Mouse (Mus musculus) heart, embryonic 11.5 days (tissue): Measurements from ENCODE around the gene Cul4a. TPM values are rescaled to one million over a fixed set of nuclear protein-coding genes. Genes with fewer than 3 reads are reported as not detected.
"Not testable (repeated sequence)": the region's sequence is repeated elsewhere in the genome, so short reads cannot be mapped to it uniquely, and the experiment has no call there.

Source experiments
- ATAC-seq: fragments of 200-750 bp; cut with Nextera tagmentation; replicated peaks from 2 replicates; pipeline ENCODE4 v1.8.0; 2017; ENCODE audit warnings: moderate library complexity; ENCODE audit not compliant: insufficient number of reproducible peaks, low FRiP score, low TSS enrichment
- H3K27ac ChIP-seq: fragments of 300-500 bp; sonication (generic); 2 replicates; pipeline ENCODE4 v1.5.1; 2014; ENCODE audit warnings: mild to moderate bottlenecking, low read depth, low read length
- H3K27me3 ChIP-seq: fragments of 300-500 bp; sonication (generic); 2 replicates; pipeline ENCODE4 v1.6.1; 2014; ENCODE audit warnings: mild to moderate bottlenecking, low read length, mixed read lengths; ENCODE audit not compliant: control insufficient read depth, insufficient read depth
- H3K36me3 ChIP-seq: fragments of 300-500 bp; sonication (generic); 2 replicates; pipeline ENCODE4 v1.6.1; 2014; ENCODE audit warnings: mild to moderate bottlenecking, low read length, moderate library complexity, mixed read lengths; ENCODE audit not compliant: control insufficient read depth, insufficient read depth
- H3K4me1 ChIP-seq: fragments of 300-500 bp; sonication (generic); 2 replicates; pipeline ENCODE4 v1.6.1; 2014; ENCODE audit warnings: low read length; ENCODE audit not compliant: control insufficient read depth, insufficient read depth
- H3K4me2 ChIP-seq: fragments of 300-500 bp; sonication (generic); 2 replicates; pipeline ENCODE4 v1.6.1; 2014; ENCODE audit warnings: mild to moderate bottlenecking, moderate library complexity
- H3K4me3 ChIP-seq: fragments of 300-500 bp; sonication (generic); 2 replicates; pipeline ENCODE4 v1.5.1; 2014; ENCODE audit warnings: low read depth, low read length
- H3K9ac ChIP-seq: fragments of 300-500 bp; sonication (generic); 2 replicates; pipeline ENCODE4 v1.6.1; 2014; ENCODE audit warnings: mild to moderate bottlenecking, low read depth, low read length, moderate library complexity
- H3K9me3 ChIP-seq: fragments of 300-500 bp; sonication (generic); replicated peaks from 2 replicates; pipeline ENCODE4 v1.6.1; 2016; ENCODE audit warnings: low read length; ENCODE audit not compliant: control insufficient read depth
- WGBS: fragments of 180-500 bp; shearing (Covaris S2); extraction: QIAGEN DNeasy Blood & Tissue Kit; methylation state at CpG from one replicate; pipeline ENCODE4 v1.1.7; 2014; ENCODE audit not compliant: insufficient replicate concordance; 5-methylcytosine and 5-hydroxymethylcytosine counted together
- polyA plus RNA-seq: library from polyadenylated mRNA; unstranded; fragments of >200 nt; fragmentation: Nextera tagmentation; extraction: Ambion mirVana; gene quantifications from 2 replicates; pipeline ENCODE4 v1.2.1, GENCODE M21; 2014

Gene Cul4a
- polyA plus RNA-seq: 111 and 130 TPM in 2 replicates

DNA sequence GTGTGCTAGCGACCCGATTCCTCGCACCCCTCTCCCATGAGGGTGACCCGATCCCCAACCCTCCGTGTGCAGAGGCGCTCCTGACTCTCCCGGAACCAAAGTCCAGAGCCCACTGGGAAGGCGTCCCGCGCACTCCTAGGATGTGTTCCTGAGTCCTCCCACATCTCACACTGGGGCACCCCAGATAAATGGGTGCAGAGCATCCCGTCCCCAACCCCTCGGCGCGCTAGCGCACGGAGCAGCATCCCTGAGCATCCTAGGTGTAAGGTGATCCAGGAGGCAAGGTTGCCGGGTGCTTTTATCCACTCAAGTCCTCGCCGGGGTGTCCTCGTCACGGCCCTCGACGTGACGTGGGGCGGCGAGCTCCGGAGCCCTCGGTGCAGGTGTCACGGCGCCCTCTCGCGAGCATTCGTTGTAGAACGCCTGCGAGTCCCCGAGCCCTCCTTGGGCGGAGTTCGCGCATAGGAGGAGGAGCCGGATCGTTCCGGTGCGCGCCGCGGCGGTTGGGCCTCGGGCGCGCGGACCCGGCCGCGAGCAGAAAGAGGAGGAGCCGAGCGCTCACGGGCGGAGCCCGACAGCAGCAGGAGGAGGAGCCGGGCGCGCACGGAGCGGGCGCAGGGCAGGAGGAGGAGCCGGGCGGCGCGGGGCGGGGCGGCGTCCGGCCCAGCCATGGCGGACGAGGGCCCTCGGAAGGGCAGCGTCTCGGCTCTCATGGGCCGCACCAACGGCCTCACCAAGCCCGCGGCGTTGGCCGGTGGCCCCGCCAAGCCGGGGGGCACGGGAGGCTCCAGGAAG lies at the start of gene Cul4a, which contains the start of gene Pcid2:
Cul4a (plus strand) TSS at position 535 of the 795 bp plus-strand sequence.
Pcid2 (minus strand) TSS at position 373 of the 795 bp plus-strand sequence.
- peaks cover 25% of the 10 kb centered on the region for H3K4me1 ChIP-seq

DNA sequence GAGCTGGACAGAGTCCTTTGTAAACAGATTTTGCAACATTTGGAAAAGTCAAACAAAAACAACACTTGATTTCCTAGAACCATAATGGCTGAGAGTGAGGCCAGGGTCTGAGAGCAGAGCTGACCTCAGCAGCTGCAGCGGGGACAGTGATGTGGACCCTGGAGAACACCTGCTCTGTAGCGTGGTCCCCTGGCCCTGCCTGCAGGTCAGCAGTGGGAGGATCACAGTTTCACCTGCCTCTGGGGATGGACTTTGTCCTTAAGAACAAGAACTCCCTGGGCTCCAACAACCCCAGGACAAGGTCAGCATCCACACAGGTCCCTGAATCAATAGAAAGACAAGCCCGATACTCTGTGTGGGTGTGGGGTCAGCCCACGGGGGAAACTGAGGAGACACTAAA lies 48.1 kb upstream of the Cul4a start:
- Histone ChIP-seq H3K9ac (no peak overlapping the region), H3K27ac (no peak overlapping the region), H3K9me3 (no peaks in the 10 kb centered on the region), H3K4me1 (no peaks in the 10 kb centered on the region), H3K4me3 (no peak overlapping the region), H3K36me3 (no peaks in the 10 kb centered on the region), H3K4me2 (no peak overlapping the region), H3K27me3 (peaks cover 2% of the 10 kb centered on the region; the same call in 1 of the 2 replicates)
- ATAC-seq: no peak
- WGBS: 71% methylated on average over 4 of the region's 4 CpGs

More for the DNA sequence above, at the start of gene Cul4a, which contains the start of gene Pcid2:
- no peaks in the 10 kb centered on the region for H3K36me3 ChIP-seq
- WGBS: under 1% methylated on average over 75 of the region's 87 CpGs
- H3K27me3 ChIP-seq: no peaks in the 10 kb centered on the region
- no peaks in the 10 kb centered on the region for H3K9me3 ChIP-seq
- H3K4me2 ChIP-seq: peak within 1 kb of the TSS; percentile 92
- H3K4me3 ChIP-seq: peak within 1 kb of the TSS; percentile 98
- H3K9ac ChIP-seq: peak within 1 kb of the TSS; percentile 96
- H3K27ac ChIP-seq: peak within 1 kb of the TSS; percentile 96
- peak; percentile 98 for ATAC-seq

DNA sequence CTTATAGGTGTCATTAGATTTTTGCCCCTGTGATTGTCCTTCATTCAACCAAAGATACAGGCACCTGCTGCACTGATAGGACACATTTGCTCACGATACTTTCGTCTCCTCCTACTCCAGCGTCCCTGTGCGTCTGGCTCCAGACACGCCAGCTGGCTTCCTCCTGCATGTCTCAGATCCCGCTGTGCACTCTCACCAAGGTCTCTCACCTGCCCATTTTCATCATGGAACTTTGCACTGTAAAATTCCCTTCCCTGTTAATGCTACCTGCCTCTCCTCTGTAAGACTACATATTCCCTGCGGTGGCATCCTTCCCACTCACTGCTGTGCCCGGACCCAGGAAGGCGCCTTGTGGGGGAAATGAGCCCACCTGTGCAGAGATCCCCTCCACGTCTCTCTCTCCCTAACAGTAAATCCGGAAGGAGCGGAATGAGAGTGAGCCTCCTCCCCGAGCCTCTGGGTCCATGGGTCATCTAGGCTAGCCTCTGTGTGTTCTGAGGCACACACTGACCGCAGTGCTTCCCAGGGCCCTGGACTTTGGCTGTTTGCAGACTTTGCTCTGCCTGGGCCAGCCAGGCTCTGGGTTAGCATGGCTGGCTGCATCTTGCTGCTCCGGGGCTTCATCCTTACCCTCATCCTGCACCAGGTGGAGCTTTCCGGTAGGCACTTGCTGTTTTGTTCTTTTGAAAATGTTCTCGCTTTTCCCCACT lies 44.8 kb upstream of the Cul4a start, which contains the start of gene Proz:
Proz (plus strand) TSS at position 474 of the 710 bp plus-strand sequence.
- ATAC-seq: no peak
- Histone ChIP-seq H3K27ac (no peak within 1 kb of the TSS), H3K9me3 (no peaks in the 10 kb centered on the region), H3K4me1 (no peaks in the 10 kb centered on the region), H3K9ac (no peak within 1 kb of the TSS), H3K27me3 (peaks cover 5% of the 10 kb centered on the region; the same call in 1 of the 2 replicates), H3K4me3 (no peak within 1 kb of the TSS), H3K36me3 (no peaks in the 10 kb centered on the region), H3K4me2 (no peak within 1 kb of the TSS)
- WGBS: 72% methylated on average over 17 of the region's 17 CpGs

DNA sequence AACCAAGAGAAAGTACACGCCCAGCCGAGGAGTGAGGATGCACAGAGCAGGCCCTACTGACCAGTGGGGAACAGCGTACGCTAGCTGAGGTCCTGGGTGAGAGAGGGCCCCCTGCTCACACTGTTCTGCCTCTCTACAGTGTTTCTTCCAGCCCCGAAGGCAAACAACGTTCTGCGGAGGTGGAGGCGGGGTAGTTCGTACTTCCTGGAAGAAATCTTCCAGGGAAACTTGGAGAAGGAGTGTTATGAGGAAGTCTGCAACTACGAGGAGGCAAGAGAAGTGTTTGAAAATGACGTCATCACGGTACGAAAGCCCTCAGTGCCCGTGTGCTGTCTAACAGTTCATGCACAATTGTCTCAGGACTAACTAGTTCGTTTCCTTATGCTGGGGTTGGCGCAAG lies 42.3 kb upstream of the Cul4a start:
- WGBS: 65% methylated on average over 16 of the region's 16 CpGs

GRCm38 (mm10) chr8:13073255-13073654 lies 32.2 kb upstream of the Cul4a start:
- peaks cover 19% of the 10 kb centered on the region for H3K36me3 ChIP-seq

More for the DNA sequence above, 42.3 kb upstream of the Cul4a start:
- Histone ChIP-seq H3K36me3 (no peaks in the 10 kb centered on the region), H3K4me3 (no peak overlapping the region), H3K4me1 (no peaks in the 10 kb centered on the region), H3K27me3 (peaks cover 5% of the 10 kb centered on the region; the same call in 1 of the 2 replicates), H3K9ac (no peak overlapping the region), H3K4me2 (no peak overlapping the region), H3K27ac (no peak overlapping the region), H3K9me3 (no peaks in the 10 kb centered on the region)
- no peak for ATAC-seq

GRCm38 (mm10) chr8:13075044-13075443 lies 30.4 kb upstream of the Cul4a start:
- Histone ChIP-seq H3K27me3 (no peaks in the 10 kb centered on the region), H3K9ac (no peak overlapping the region), H3K27ac (no peak overlapping the region), H3K36me3 (peaks cover 31% of the 10 kb centered on the region), H3K4me2 (no peak overlapping the region), H3K4me1 (no peaks in the 10 kb centered on the region), H3K4me3 (no peak overlapping the region), H3K9me3 (no peaks in the 10 kb centered on the region)
- ATAC-seq: no peak
- WGBS: 89% methylated on average over 8 of the region's 8 CpGs

More at GRCm38 (mm10) chr8:13073255-13073654, 32.2 kb upstream of the Cul4a start:
- H3K27me3 ChIP-seq: no peaks in the 10 kb centered on the region
- H3K4me1 ChIP-seq: no peaks in the 10 kb centered on the region
- 94% methylated on average over 11 of the region's 11 CpGs for WGBS
- no peak overlapping the region for H3K9ac ChIP-seq
- no peak overlapping the region for H3K27ac ChIP-seq
- no peak overlapping the region for H3K4me3 ChIP-seq
- H3K9me3 ChIP-seq: no peaks in the 10 kb centered on the region
- H3K4me2 ChIP-seq: no peak overlapping the region
- no peak for ATAC-seq

- H3K9ac ChIP-seq, ATAC-seq, H3K27me3 ChIP-seq, H3K27ac ChIP-seq, H3K4me1 ChIP-seq, H3K4me3 ChIP-seq, H3K9me3 ChIP-seq, H3K4me2 ChIP-seq: not testable (repeated sequence)
- WGBS: 78% methylated on average over 1 of the region's 1 CpGs
- peaks cover 33% of the 10 kb centered on the region for H3K36me3 ChIP-seq
Observed at GRCm38 (mm10) chr8:13075579-13075978, 29.8 kb upstream of the Cul4a start.

DNA sequence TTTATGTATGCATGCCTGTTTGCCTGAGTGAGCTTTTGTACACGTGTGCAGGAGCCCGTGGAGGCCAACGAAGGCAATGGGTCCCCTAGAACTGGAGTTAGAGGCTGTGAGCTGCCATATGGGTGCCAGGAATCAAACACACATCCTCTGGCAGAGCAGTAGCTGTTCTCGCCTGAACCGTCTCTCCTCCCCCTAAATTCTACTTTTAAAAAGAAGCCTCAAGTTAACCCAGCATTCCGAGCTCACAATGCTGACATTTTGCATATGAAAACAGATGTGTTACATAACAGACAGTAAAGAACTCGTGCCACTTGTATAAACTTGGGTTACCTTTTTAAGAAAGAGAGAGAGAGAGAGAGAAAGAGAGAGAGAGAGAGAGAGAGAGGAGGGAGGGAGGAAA lies 27.9 kb upstream of the Cul4a start:
- H3K9ac ChIP-seq: no peak overlapping the region
- no peaks in the 10 kb centered on the region for H3K27me3 ChIP-seq
- no peak overlapping the region for H3K4me3 ChIP-seq
- no peaks in the 10 kb centered on the region for H3K4me1 ChIP-seq
- H3K36me3 ChIP-seq: peaks cover 43% of the 10 kb centered on the region
- no peak for ATAC-seq
- WGBS: 87% methylated on average over 7 of the region's 7 CpGs
- H3K4me2 ChIP-seq: no peak overlapping the region
- H3K27ac ChIP-seq: no peak overlapping the region
- H3K9me3 ChIP-seq: no peaks in the 10 kb centered on the region
